Mouse (Mus musculus): ENCODE measurements around the gene Dnajb2.

Dnajb2 gene

GRCm38 (mm10) chr1:75250498-75250897 lies 14.3 kb downstream of the Dnajb2 start:
- intact Hi-C loops (cut with DNase I) = loop anchor here (10.0 kb wide), 1 partner anchor 306 kb away; no protein-coding TSS in a partner anchor

DNA sequence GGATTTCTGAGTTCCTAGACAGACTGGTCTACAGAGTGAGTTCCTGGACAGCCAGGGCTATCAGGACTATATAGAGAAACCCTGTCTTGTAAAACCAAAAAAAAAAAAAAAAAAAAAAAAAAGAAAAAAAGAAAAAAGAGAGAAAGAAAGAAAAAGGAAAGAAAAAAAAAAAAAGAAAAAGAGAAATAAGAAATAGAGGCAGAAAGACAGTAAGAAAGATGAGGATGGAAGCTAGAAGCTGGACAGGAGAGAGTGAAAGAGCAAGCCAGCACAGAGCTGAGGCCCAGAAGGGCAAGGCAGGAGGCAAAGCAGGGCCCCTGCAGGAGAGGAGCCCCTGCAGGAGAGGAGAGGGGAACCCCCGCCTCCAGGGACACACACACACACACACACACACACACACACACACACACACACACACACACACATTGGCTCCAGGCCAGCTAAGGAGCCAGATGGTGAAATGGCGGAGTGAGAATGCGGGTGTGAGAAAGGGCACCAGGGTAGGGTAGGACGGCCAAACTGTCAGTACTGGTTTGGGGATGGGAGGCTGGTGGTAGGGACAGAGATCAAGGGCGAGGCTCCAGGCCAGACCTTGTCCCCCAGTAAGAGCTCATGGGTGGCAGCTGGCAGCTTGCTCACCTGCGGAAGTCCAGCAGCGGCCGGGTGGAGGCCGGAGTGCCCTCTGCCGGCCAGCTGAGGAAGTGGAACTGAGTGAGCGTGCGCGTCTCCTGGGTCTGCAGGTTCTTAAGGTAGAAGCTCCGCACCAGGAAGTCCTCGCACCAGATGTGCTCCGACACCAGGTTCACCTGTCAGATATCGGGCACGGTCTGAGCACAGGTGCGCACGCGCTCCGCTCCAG lies 15.1 kb downstream of the Dnajb2 start:
- intact Hi-C loops (cut with DNase I) = loop anchor here (10.0 kb wide), 1 partner anchor 307 kb away; no protein-coding TSS in a partner anchor

DNA sequence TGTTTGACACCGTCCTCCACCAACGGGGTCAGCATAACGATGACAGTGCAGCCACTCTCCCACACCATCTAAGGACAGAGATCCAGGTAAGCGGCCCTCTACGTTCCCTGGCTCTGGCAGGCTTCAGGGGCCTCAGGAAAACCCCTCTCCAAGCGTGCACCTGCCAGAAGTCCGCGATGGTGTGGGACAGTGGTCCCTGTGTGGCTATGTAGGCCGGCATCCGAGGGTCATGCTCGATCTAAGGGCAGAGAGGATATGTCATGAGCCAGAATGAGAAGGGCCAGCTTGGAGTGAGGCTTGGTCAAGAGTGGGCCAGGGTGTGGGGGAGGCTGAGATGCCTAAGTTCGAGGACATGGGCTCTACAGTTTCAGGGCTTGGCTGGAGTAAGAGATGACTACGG lies 16.1 kb downstream of the Dnajb2 start:
- intact Hi-C loops (cut with DNase I) = loop anchor here (10.0 kb wide), 1 partner anchor 308 kb away; no protein-coding TSS in a partner anchor

- intact Hi-C loops (cut with DNase I) = loop anchor here (10.0 kb wide), 1 partner anchor 308 kb away; no protein-coding TSS in a partner anchor
These were observed 16.8 kb downstream of the Dnajb2 start for GRCm38 (mm10) chr1:75253029-75253428.

- intact Hi-C loops (cut with DNase I) = loop anchor here (10.0 kb wide), 1 partner anchor 309 kb away; no protein-coding TSS in a partner anchor
These were observed 17.8 kb downstream of the Dnajb2 start for GRCm38 (mm10) chr1:75253849-75254624.

GRCm38 (mm10) chr1:75254625-75255013 lies 18.4 kb downstream of the Dnajb2 start:
- intact Hi-C loops (cut with DNase I) = loop anchor here (10.0 kb wide), 1 partner anchor 310 kb away; no protein-coding TSS in a partner anchor

- intact Hi-C loops (cut with DNase I) = loop anchor here (10.0 kb wide), 1 partner anchor 311 kb away; no protein-coding TSS in a partner anchor
These were observed 19.4 kb downstream of the Dnajb2 start for GRCm38 (mm10) chr1:75255516-75256046.

DNA sequence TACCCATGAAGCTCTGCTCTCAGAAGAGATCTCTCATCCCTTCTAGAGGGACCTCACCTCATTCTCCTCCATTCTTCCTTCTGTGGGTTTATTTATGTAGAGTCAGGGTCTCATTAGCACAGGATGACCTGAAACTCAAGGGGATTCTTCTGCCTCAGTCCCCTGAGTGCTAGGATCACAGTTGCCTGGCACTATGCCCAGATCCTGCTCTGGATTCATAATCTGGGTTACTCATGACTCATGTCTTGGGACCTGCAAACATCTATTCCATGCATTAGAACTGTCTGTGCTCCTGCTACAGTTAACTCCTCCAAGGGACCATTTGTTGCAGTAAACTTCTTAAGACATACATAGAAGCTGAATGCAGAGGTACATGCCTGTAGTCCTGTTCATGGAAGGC lies 25.1 kb downstream of the Dnajb2 start:
- intact Hi-C loops (cut with DNase I) = no loop called here

DNA sequence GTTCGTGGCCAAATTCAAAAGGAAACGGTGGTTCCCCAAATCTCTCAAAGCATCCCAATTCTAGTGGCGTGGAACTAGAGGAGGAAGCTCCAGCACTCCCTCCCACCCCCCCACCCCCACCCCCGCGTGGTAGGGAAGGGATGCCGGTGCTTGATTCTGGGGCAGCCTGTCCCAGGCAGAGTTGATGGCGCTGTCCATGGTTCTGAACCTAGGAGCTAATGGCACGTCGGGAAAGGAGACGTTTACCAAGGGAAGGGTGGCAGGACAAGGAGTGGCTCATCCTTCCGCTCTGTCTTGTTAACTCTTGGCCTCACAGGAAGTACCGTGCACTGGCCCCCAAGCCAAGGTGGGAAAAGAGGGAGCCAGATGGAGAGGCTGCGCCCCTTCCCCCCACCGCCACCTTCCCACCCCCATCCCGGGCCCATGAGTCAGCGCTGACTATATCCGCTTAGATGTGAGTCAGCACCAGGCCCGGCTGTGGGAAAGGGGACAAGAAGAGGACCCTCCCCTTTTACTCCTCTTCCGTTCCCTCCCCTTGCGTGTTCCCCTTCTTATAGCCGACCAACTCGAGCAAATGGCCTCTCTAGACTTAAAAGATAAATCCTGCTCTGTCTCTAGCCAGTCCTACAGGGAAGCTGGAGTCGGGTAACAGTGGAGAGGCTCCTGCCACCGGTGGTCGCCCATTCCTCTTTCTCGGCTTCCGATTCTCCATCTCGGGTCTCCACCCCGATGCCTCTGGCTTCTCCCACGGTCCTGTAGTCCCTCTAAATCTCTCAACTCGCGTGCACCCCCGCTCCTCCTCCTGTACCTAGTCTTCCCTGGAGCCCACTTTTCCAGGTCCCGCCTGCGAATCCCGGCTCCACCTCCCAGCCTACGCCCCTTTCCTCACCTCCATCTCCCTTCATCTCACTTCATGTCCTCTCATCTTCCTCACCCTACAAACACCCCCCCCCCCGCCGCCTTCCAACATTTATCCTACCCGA lies 27.1 kb downstream of the Dnajb2 start:
- intact Hi-C loops (cut with DNase I) = no loop called here

DNA sequence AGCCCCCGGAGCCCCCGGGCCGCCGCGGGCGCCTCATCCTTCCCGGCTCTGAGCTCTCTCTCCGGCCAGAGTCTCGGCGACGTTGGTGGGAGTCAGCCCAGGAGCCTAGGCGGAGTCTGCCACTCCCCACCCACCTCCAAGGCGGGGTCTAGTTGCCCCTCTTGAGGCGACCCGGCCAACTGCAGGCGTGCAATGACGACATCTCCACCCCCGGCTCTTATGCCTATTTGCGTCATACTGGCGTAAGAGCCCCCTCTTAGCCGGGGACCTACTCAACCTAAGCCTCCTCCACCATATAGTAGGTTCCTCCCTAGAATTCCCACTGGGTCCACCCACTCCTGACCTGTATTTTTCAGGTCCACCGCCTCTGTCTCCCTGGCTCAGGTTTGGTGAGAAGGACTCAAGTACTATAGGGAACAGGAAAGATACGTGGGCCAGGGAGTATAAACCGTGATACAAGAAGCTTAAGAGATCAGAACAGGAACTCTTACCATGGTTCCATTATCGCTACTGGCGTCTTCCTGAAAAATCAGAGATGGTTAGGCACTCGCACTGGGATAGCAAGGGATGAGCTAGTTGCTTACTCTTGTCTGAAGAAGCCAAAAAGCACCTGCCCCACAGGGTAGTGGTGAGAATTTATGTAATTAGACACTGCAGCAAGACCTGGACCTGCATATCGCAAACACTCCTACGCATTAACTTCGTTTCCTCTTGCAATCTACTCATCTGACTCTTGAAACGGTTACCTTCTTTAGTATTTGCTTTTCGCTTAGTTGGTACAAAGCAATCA lies 28.1 kb downstream of the Dnajb2 start, which contains the start of gene Ptprn:
Gene Ptprn, minus strand, starts transcription at position 412 of the 790 bp plus-strand sequence.
- intact Hi-C loops (cut with DNase I) = no loop called here

DNA sequence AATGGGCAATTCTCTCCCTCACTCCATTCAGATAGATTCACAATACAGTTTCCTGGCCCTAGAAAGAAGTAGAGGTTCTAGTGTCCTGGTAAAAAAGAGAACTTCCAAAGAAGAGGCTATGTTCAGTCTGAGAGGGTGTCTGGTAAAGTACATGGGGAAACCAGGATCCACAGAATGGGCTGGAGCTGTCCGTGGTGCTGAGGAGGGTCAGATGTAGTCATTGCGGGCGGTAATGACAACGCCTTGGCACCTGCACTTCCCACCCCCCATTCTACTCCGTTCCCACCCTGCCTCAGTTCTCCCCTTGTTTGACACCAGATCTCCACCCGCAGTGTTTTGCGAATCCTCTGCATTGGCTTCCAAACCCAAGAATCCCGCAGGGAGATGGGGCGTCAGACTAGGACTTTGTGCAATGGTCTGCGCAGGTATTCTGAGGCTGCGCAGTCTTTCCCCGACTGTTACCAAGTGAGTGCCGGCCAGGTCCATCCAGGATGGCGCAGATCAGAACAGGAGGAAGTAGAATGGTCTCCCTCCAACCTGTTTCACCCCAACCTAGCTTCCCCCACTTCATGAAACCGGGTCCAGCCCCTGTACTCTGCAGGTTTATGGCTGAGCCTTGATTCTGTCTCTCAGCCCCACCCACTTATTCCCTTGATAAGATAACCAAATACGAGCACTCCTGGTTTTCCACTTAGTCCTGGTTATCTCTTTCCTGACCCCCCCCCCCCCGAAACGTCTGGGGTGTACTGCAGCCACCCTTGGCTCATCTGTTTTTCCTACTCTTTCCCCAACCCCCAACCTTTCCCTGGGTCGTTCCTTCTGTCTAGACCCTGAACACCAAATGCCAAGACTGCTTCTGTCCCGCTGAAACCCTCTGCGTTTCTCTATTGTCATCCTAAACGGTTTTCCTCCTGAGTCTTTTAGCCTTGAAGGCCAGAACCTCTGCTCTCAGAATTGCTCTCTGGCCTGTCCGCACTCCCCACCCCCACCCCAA lies 41.3 kb downstream of the Dnajb2 start:
- intact Hi-C loops (cut with DNase I) = no loop called here

DNA sequence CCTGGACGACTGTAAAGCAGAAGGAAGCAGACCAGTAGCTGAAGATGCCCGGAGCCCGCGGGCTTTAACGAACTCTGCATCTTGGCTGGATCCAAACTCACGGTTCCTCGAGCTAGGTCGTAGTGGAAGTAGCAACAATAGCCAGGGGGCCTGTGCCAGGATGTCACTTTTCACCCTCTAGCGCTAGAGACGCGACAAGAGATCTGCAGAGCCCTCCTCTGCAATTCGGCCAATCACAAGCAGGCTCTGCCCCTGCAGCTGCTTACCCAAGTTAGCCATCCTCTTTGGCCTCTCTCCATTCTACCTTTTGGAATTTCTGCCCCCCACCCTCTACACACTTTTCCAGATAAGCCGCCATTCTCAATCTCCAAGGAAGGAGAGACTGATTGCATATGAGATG lies 42.0 kb downstream of the Dnajb2 start, which contains the start of gene Resp18:
Gene Resp18, minus strand, starts transcription at position 188 of the 400 bp plus-strand sequence.
- intact Hi-C loops (cut with DNase I) = no loop called here

GRCm38 (mm10) chr1:75283017-75283416 lies 46.8 kb downstream of the Dnajb2 start:
- intact Hi-C loops (cut with DNase I) = no loop called here

DNA sequence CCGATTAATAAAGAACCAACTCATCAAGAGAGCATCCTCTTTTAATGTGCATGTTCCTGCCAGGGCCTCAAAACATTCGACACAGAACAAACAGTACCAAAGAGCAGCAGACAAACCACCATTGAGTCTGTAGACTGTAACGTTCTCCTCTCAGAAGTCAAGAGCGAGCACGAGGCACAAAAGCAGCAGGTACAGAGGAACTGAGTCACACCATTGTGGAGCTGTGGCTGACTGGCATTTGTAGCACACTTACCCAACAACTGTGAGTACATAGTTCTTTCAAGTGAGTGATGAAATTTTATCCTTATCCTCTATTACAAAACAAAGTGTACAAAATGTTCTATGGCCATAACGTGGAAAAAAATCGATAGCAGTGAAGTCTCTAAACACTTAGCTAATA lies 48.7 kb downstream of the Dnajb2 start:
- intact Hi-C loops (cut with DNase I) = no loop called here

DNA sequence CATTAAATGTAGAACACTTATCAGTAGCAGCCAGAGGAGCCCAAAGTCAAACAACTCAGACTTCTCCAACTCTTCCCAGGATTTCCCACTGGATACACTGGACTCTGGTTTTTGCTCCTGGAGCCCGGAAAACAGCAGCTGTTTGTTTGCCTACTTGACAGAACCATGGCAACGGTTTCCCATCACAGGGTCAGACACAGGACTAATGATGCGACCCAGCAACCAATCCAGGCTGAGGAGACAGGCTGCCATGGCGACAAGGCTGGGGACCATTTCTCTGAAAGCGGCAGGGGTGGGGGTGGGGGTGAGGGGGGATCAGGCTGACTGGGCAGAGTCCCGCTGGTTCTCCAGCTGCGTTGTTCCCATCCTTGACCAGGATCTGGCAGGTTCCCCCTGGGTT lies 53.2 kb downstream of the Dnajb2 start:
- intact Hi-C loops (cut with DNase I) = no loop called here

GRCm38 (mm10) chr1:75289888-75290431 lies 53.8 kb downstream of the Dnajb2 start:
- intact Hi-C loops (cut with DNase I) = no loop called here

GRCm38 (mm10) chr1:75290582-75290981 lies 54.4 kb downstream of the Dnajb2 start:
- intact Hi-C loops (cut with DNase I) = no loop called here

DNA sequence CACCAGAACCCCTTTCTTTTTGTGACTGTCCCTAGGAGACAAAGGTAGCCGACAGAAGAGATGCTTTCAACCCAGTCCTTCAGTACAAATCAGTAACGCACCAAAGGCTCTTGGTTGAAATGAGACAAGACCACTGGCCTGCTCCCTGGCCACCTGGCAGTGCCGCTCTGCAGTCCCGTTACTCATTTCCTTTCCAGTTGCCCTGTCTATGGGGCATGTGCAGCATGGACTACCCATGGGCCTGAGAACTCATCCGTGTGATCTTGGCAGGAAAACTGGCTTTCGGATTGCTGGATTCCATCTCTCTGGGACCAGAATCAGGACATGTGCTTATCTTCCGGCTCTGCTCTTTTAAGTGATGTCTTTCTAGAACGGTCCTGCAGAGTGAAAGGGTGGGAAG lies 55.1 kb downstream of the Dnajb2 start:
- intact Hi-C loops (cut with DNase I) = no loop called here

All from adrenal gland (tissue).